Mouse (Mus musculus) macrophage (primary cell): ENCODE measurements around the gene Dclre1a. TPM values are rescaled to one million over a fixed set of nuclear protein-coding genes. Genes with fewer than 3 reads are reported as not detected.
A peak's percentile ranks its signal among the peaks of the same experiment; 100 is the strongest.

Experiments
- H3K27ac ChIP-seq: fragments of 350-480 bp; formaldehyde crosslinking; 2 replicates; pipeline ENCODE4 v1.9.0; 2021
- H3K36me3 ChIP-seq: fragments of 350-480 bp; formaldehyde crosslinking; 2 replicates; pipeline ENCODE4 v1.9.0; 2021; ENCODE audit errors: inconsistent target
- H3K4me3 ChIP-seq: fragments of 350-480 bp; formaldehyde crosslinking; 2 replicates; pipeline ENCODE4 v1.9.0; 2021; ENCODE audit errors: inconsistent target
- H3K79me2 ChIP-seq: fragments of 350-480 bp; formaldehyde crosslinking; 2 replicates; pipeline ENCODE4 v1.9.0; 2021; ENCODE audit errors: inconsistent target
- WGBS: methylation state at CpG from one replicate; pipeline ENCODE4 v1.1.7; 2026; ENCODE audit warnings: inconsistent platforms; ENCODE audit not compliant: missing documents; 5-methylcytosine and 5-hydroxymethylcytosine counted together
- polyA plus RNA-seq: library from polyadenylated mRNA; stranded (reverse); fragments of 250-400 nt; gene quantifications from 3 replicates; pipeline ENCODE4 v1.2.4, GENCODE M21; 2018; ENCODE audit warnings: inconsistent platforms

Dclre1a gene
- polyA plus RNA-seq, 1 experiment from 2014 or later = 18.5 TPM

- Histone ChIP-seq H3K36me3 (peaks cover 16% of the 10 kb centered on the region), H3K79me2 (peaks cover 95% of the 10 kb centered on the region), H3K4me3 (no peak overlapping the region), H3K27ac (no peak overlapping the region)
- WGBS = 91% methylated on average over 6 of the region's 6 CpGs
Observed at GRCm38 (mm10) chr19:56566940-56567339, 18.9 kb upstream of the Dclre1a start.

- H3K79me2 ChIP-seq = peaks cover 95% of the 10 kb centered on the region
- H3K27ac ChIP-seq = 0 out of 2 replicates have a peak overlapping the region, but pooled peaks have one; percentile 10
- peak overlapping the region; percentile 7; the same call in 1 of the 2 replicates for H3K4me3 ChIP-seq
- peaks cover 18% of the 10 kb centered on the region; the same call in 1 of the 2 replicates for H3K36me3 ChIP-seq
- WGBS = 16% methylated on average over 4 of the region's 4 CpGs
Observed at GRCm38 (mm10) chr19:56566041-56566440, 18.0 kb upstream of the Dclre1a start.

- WGBS = 82% methylated on average over 6 of the region's 6 CpGs
Observed at GRCm38 (mm10) chr19:56565358-56565757, 17.3 kb upstream of the Dclre1a start.

GRCm38 (mm10) chr19:56563469-56563868 is 15.4 kb upstream of the Dclre1a start:
- H3K27ac ChIP-seq = no peak overlapping the region
- no peak overlapping the region for H3K4me3 ChIP-seq
- 49% methylated on average over 3 of the region's 3 CpGs for WGBS
- peaks cover 9% of the 10 kb centered on the region; the same call in 1 of the 2 replicates for H3K36me3 ChIP-seq
- H3K79me2 ChIP-seq = peaks cover 95% of the 10 kb centered on the region

More at GRCm38 (mm10) chr19:56565358-56565757, 17.3 kb upstream of the Dclre1a start:
- H3K36me3 ChIP-seq = peaks cover 13% of the 10 kb centered on the region; the same call in 1 of the 2 replicates
- H3K27ac ChIP-seq = 0 out of 2 replicates have a peak overlapping the region, but pooled peaks have one; percentile 10
- H3K79me2 ChIP-seq = peaks cover 95% of the 10 kb centered on the region
- peak overlapping the region; percentile 7; the same call in 1 of the 2 replicates for H3K4me3 ChIP-seq

- no peak overlapping the region for H3K27ac ChIP-seq
- H3K4me3 ChIP-seq = no peak overlapping the region
- H3K79me2 ChIP-seq = peaks cover 95% of the 10 kb centered on the region
- peaks cover 9% of the 10 kb centered on the region; the same call in 1 of the 2 replicates for H3K36me3 ChIP-seq
- 91% methylated on average over 9 of the region's 9 CpGs for WGBS
Observed at GRCm38 (mm10) chr19:56562433-56563138, 14.6 kb upstream of the Dclre1a start.

GRCm38 (mm10) chr19:56555972-56556371 is 8.0 kb upstream of the Dclre1a start:
- no peak overlapping the region for H3K4me3 ChIP-seq
- peaks cover 80% of the 10 kb centered on the region for H3K79me2 ChIP-seq
- peaks cover 17% of the 10 kb centered on the region for H3K36me3 ChIP-seq
- 12% methylated on average over 5 of the region's 5 CpGs for WGBS
- no peak overlapping the region for H3K27ac ChIP-seq

GRCm38 (mm10) chr19:56553177-56553576 is 5.2 kb upstream of the Dclre1a start:
- Histone ChIP-seq H3K4me3 (no peak overlapping the region), H3K27ac (no peak overlapping the region), H3K36me3 (peaks cover 16% of the 10 kb centered on the region), H3K79me2 (peaks cover 75% of the 10 kb centered on the region)
- 85% methylated on average over 2 of the region's 3 CpGs for WGBS

GRCm38 (mm10) chr19:56549033-56549680 is 1.1 kb upstream of the Dclre1a start:
- peaks cover 24% of the 10 kb centered on the region for H3K36me3 ChIP-seq
- peak overlapping the region; percentile 83 for H3K27ac ChIP-seq
- peaks cover 50% of the 10 kb centered on the region for H3K79me2 ChIP-seq
- WGBS = 38% methylated on average over 18 of the region's 18 CpGs
- H3K4me3 ChIP-seq = peak overlapping the region; percentile 70

GRCm38 (mm10) chr19:56548230-56549032 is 409 bp upstream of the Dclre1a start, which contains the start of gene Nhlrc2:
Gene Nhlrc2 (plus strand): TSS chr19:56548261.
- Histone ChIP-seq H3K27ac (peak within 1 kb of the TSS; percentile 83), H3K4me3 (peak within 1 kb of the TSS; percentile 70)
- whole genome bisulfite sequencing = under 1% methylated on average over 65 of the region's 69 CpGs

GRCm38 (mm10) chr19:56546031-56546430 is 2.0 kb downstream of the Dclre1a start:
- Histone ChIP-seq H3K27ac (0 out of 2 replicates have a peak overlapping the region, but pooled peaks have one; percentile 1), H3K4me3 (no peak overlapping the region), H3K36me3 (peaks cover 22% of the 10 kb centered on the region), H3K79me2 (peaks cover 23% of the 10 kb centered on the region)

More at GRCm38 (mm10) chr19:56548230-56549032, 409 bp upstream of the Dclre1a start, which contains the start of gene Nhlrc2:
- peaks cover 46% of the 10 kb centered on the region for H3K79me2 ChIP-seq
- H3K36me3 ChIP-seq = peaks cover 30% of the 10 kb centered on the region

- WGBS = 85% methylated on average over 13 of the region's 13 CpGs
- Histone ChIP-seq H3K27ac (no peak overlapping the region), H3K4me3 (no peak overlapping the region), H3K36me3 (peaks cover 31% of the 10 kb centered on the region), H3K79me2 (peaks cover 11% of the 10 kb centered on the region)
Observed at GRCm38 (mm10) chr19:56544681-56545388, 3.2 kb downstream of the Dclre1a start.

- Histone ChIP-seq H3K27ac (no peak overlapping the region), H3K36me3 (peaks cover 43% of the 10 kb centered on the region), H3K79me2 (no peaks in the 10 kb centered on the region; the same call in 1 of the 2 replicates), H3K4me3 (no peak overlapping the region)
- 97% methylated on average over 10 of the region's 12 CpGs for WGBS
Observed at GRCm38 (mm10) chr19:56543320-56543719, 4.7 kb downstream of the Dclre1a start.

- 82% methylated on average over 8 of the region's 9 CpGs for WGBS
- Histone ChIP-seq H3K79me2 (no peaks in the 10 kb centered on the region), H3K4me3 (no peak overlapping the region), H3K36me3 (peaks cover 42% of the 10 kb centered on the region; the same call in 1 of the 2 replicates), H3K27ac (no peak overlapping the region)
Observed at GRCm38 (mm10) chr19:56535765-56536164, 12.3 kb downstream of the Dclre1a start.

GRCm38 (mm10) chr19:56535064-56535463 is 13.0 kb downstream of the Dclre1a start:
- Histone ChIP-seq H3K79me2 (no peaks in the 10 kb centered on the region), H3K27ac (no peak overlapping the region), H3K36me3 (peaks cover 35% of the 10 kb centered on the region; the same call in 1 of the 2 replicates), H3K4me3 (no peak overlapping the region)
- 24% methylated on average over 9 of the region's 9 CpGs for WGBS
